Mouse (Mus musculus) kidney, postnatal 4 days (tissue): ENCODE measurements around the gene Ankle1.

Experiments used
- DNase-seq, 2 experiments: peaks; one replicate each; pipeline ENCODE4 v3.0.0; 2021; ENCODE audit warnings: mixed read lengths in 2 of 2

Gene Ankle1

GRCm38 (mm10) chr8:71381971-71382961 is 23.5 kb upstream of the Ankle1 start:
- DNase-seq = peak; percentile 92 to 95

GRCm38 (mm10) chr8:71383396-71383795 is 22.4 kb upstream of the Ankle1 start:
- peak in 1 of 2 experiments; percentile 38 for DNase-seq

DNA sequence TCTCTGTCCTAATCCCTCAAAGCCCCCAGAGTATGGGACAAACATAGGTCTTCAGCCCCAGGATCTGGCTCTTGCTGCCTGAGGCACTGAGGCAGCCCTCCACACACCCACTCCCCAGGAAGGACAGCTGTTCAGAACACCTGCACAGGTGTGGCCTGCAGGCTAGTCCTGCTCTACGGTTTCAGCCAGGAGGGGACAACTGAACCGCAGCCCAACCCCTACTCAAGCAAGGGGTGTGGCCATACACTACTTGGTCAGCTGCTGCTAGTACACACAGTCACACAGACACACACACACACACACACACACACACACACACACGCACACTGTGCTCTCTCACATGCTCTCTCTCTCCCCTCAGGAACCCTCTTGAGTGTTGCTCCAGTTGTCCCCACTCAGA is 21.9 kb upstream of the Ankle1 start:
- peak in 1 of 2 experiments; percentile 47 for DNase-seq

- peak in 1 of 2 experiments; percentile 31 for DNase-seq
Observed at GRCm38 (mm10) chr8:71385212-71385835, 20.5 kb upstream of the Ankle1 start.

GRCm38 (mm10) chr8:71388267-71388666 is 17.5 kb upstream of the Ankle1 start:
- peak in 1 of 2 experiments; percentile 10 for DNase-seq

DNA sequence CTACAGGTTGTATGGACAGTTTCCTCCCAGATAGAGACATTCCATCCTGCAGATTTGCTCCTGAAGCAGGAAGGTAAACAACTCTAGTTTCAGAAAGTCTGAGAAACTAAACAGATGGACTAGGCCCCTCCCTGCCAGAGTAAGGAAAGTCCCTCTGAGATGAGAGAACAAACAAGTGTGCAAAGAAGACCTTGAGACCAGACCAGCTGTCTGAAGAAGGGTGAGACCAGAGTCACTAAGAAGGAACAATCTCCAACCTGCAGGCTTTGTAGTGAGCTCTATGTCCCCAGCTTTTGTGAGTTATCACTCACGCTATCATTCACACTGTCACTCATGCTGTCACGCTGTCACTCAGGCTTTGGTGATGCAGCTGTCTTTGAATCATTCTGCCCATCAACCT is 14.1 kb upstream of the Ankle1 start:
- no peak for DNase-seq

GRCm38 (mm10) chr8:71392391-71392790 is 13.4 kb upstream of the Ankle1 start:
- no peak for DNase-seq

GRCm38 (mm10) chr8:71392871-71393270 is 12.9 kb upstream of the Ankle1 start:
- DNase-seq = peak; percentile 77 to 84

DNA sequence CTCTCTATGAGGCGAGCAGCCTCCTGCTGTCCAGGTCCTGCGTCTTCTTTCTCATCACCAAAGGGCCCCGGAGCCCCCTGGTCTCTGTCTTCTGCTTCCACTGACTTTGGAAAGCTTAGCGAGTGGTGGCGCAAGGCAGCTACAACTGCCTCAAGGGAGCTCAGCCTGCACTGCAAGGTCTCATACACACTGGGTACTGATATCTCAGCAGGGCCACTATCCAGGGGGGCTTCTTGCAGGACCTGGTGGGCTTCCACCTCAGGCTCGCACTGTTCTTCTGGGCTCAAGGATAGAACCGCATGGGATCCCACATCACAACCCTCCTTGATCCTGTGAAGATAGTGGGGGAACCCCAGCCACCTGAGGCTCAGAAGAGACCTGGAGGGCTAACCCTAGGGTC is 11.3 kb upstream of the Ankle1 start:
- DNase-seq = peak in 1 of 2 experiments; percentile 10

DNA sequence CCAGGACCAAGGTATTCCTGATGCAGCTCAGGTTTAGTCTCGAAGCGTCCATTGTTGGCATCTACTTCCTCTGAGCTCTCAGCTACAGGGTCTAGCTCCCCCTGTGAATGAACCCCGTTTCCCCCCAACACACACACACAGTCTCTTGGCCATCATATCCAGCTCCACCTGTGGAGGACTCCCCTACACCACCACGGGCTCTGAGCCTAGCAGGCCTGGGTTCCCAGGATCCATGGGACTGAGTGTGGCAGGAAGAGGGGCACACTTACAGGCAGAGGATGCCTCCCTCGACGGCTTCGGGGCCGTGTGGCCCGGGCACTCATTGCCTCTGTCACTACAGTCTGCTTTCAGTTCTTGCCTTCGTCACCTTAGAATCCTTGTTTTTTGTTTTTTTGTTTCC is 10.7 kb upstream of the Ankle1 start:
- peak; percentile 3 for DNase-seq

DNA sequence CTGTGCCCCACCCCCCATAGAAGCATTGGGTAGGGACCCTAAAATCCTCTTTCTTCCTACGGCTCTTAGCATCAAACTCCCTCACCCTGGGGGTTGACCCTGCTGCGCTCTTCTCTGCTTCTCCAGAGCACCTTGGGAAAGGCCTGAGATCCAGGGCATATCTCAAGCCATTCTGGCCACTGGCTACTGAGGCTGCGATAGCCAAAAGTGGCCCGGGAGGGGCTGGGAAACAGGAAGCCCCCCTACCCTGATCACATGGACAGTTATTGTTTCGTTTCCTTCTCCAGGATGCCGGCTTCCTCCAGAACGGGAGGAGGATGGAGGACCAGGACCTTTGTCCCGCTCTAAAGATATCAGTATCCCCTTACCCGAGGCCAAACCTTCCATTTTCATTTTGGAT is 10.2 kb upstream of the Ankle1 start, which contains the start of gene Ushbp1:
Gene Ushbp1 (minus strand): TSS at position 174 of the 400 bp plus-strand sequence.
- peak; percentile 36 to 51 for DNase-seq

GRCm38 (mm10) chr8:71396639-71397305 is 9.0 kb upstream of the Ankle1 start, which contains the start of gene Babam1:
Gene Babam1, plus strand, starts transcription at chr8:71396861.
- peak; percentile 92 to 96 for DNase-seq

GRCm38 (mm10) chr8:71397701-71398100 is 8.1 kb upstream of the Ankle1 start:
- peak in 1 of 2 experiments; percentile 4 for DNase-seq

GRCm38 (mm10) chr8:71400826-71401225 is 5.0 kb upstream of the Ankle1 start:
- DNase-seq = peak in 1 of 2 experiments; percentile 1

- peak in 1 of 2 experiments; percentile 1 for DNase-seq
Observed at GRCm38 (mm10) chr8:71401454-71401853, 4.4 kb upstream of the Ankle1 start.

GRCm38 (mm10) chr8:71402446-71402964 is 3.3 kb upstream of the Ankle1 start:
- peak in 1 of 2 experiments; percentile 1 for DNase-seq

DNA sequence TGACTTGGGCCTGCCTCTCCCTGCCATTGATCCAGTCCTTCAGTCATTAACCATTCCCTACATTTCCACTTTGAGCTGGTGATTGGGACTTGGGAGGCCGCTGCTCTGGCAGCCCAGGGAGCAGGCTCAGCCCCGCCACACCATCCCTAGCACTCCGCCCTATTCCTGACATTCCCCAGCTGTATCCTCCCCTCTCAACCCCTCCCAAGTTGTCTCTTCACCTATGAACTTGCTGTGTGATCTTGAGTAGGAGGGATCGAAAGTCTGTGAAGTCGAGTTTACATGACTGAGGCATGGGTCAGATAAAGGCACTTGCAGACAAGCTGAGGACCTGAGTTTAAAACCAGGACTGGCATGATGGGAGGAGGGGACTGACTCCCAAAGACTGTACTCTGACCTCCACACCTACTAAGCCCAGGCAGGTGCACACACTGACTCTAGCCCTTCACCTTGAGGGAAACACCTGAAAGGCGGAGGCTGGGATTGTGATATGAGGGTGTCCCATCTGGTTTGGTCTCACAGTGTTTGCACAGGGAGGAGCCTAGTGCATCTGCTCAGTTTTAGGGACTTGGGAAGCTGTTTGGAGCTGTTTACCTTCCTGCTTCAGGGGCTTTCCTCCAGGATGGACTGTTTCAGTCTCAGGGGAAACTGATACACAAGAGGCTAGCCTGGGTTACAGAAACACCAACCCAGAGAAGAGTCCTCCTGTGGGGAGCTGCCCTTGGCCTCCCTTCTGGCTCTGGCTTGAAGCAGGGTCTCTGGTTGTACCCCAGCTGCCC is 2.5 kb upstream of the Ankle1 start:
- peak; percentile 1 to 3 for DNase-seq

- DNase-seq = peak; percentile 2 to 8
Observed at GRCm38 (mm10) chr8:71404011-71404410, 1.8 kb upstream of the Ankle1 start.

DNA sequence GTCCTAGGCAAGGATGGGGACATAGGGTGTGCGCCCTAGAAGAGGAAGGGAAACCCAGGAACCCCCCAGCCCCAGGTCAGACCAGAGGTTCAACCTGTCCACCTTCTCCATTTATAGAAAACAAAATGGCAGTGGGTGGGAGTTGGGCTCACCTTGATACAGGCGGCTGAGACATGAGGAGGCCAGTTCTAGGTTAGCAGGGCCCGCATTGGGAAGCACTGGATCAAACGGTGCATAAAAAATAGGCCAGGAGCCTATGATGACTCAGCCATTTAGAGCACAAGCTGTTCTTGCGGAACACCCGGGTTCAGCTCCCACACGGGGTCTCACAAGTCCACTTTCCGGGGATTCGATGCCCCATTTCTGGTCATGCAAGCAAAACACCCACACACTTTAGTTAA is 859 bp upstream of the Ankle1 start:
- peak in 1 of 2 experiments; percentile 13 for DNase-seq

DNA sequence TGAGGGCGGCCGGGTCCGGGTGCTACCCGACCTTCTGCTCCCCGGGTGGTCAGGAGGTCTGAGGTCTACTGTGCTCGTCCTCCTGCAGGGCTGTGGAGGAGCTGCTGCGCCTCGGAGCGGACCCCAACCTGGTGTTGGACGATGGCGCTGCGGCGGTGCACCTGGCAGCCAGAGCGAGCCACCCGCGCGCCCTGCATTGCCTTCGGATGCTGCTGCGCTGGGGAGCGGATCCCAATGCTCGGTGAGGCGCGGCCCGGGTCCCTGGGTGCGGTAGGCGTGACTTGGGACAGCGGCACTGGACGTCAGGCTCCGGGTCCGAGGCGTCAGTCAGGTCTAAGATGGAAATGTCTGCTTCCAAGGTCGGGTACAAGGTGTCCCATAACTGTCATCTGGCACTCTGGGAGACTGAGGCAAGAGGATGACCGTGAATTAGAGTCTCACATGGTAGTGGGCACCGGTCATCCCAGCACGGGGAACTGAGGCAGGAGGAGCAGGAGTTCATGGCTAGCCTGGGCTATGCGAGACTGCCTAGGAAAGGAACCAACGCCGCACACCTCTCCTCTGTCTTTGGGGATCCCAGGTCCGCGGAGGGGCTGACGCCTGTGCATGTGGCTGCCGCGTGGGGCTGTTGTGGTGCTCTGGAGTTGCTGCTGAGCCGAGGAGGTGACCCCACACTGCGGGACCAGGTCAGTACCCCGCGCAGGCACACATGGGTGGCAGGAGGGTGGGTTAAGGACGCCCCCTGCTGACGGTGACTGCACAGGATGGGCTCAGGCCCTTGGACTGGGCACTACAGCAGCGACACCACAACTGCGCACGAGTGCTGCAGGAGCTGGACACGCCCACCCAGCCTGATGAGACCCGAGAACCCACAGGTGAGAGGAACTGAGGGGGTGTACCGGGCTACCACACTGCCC is 547 bp downstream of the Ankle1 start:
- peak; percentile 88 to 90 for DNase-seq

DNA sequence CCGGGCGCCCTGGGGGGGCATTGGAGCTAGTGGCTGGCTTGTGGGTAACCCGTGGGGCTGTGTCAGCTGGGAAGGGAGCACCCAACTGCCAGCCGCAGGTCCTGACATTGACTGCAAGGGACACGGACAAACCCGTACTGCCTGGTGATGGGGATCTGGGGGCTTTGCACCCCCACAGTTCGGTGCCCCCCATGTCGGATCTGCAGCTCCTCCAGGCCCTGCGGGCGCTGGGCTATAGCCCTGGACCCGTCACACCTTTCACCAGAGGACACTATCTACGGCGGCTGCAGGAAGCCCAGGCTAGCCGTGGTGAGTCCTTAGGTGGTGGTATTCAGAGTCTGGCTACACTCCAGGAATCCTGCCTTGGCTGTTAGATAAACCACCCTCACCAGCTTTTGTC is 1.6 kb downstream of the Ankle1 start:
- DNase-seq = peak in 1 of 2 experiments; percentile 4
